Mouse (Mus musculus): ENCODE results near the gene Pacsin3.

DNA sequence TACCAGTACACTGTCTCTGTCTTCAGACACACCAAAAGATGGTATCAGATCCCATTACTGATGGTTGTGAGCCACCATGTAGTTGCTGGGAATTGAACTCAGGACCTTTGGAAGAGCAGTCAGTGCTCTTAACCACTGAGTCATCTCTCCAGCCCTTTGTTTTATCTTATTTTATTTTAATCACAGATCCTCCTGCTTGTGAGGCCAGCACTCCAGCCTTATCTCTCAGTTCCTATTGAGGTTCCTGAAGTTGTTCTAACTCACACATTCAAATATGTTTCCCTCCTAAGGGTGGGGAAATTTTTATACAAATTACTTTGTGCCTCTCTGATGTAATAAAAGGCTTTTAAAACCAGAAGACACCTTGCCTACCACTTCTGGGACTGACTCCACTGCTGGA is 50.8 kb downstream of the Pacsin3 start:
- TF ChIP-seq GATA1 (IDR thresholded peaks at IDR 0.05; ENCODE audit: borderline replicate concordance, low read length) (no peak), FLI1 (IDR thresholded peaks at IDR 0.05; ENCODE audit: low read length) (no peak)

All from megakaryocyte, embryonic 14.5 days (primary cell).